Mouse (Mus musculus) ES-Bruce4 (cell line): ENCODE data around the gene Prkag2.

Source experiments
- CTCF ChIP-seq: IDR thresholded peaks from one replicate; pipeline ENCODE4 v1.8.1; 2011; ENCODE audit warnings: low read depth, low read length
- EP300 ChIP-seq: IDR thresholded peaks from 2 replicates; pipeline ENCODE4 v1.6.1; 2011; ENCODE audit warnings: low read depth, low read length; ENCODE audit not compliant: insufficient read depth

GRCm38 (mm10) chr5:25069815-25070214, 30.6 kb downstream of the Prkag2 start:
- no peak for TF ChIP-seq EP300
- no peak for TF ChIP-seq CTCF
